Mouse (Mus musculus) thymus, adult 2 months (tissue): ENCODE results near the gene Them7.

Experiments used
- CTCF ChIP-seq: fragments of 200-500 bp; IDR thresholded peaks from 2 replicates; pipeline ENCODE4 v1.5.1; 2012; ENCODE audit warnings: mild to moderate bottlenecking, control low read depth, low read length, moderate library complexity, borderline replicate concordance; ENCODE audit not compliant: control insufficient read depth, poor library complexity, insufficient read depth; ENCODE audit errors: extremely low read depth
- POLR2A ChIP-seq: fragments of 200-500 bp; IDR thresholded peaks from 2 replicates; pipeline ENCODE4 v1.6.1; 2012; ENCODE audit warnings: mild to moderate bottlenecking, low read length, control low read depth, moderate library complexity; ENCODE audit not compliant: control insufficient read depth, poor library complexity, insufficient read depth; ENCODE audit errors: extremely low read depth

DNA sequence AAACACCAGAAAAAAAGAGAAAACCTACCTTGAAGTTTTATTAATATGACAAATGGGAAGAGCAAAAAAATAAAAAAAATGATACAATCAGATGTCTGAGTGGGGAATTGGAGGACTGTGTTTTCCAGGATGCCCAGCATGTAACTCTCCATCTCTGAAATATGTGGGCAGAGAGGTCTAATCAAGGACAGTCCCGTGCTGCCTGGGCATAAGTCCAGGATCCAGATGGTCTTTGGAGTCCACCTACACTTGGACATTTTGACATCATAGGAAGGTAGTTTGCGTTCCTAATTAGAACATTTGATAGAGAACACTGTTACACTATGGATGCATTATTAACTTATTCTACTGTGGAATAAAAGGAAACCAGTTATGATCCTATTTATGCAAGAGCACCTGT is 33.3 kb downstream of the Them7 start:
- no peak for TF ChIP-seq POLR2A
- TF ChIP-seq CTCF = no peak
